Mouse (Mus musculus) testis, adult 2 months (tissue): Measurements from ENCODE around the gene Rbms1.

Experiments used
- CTCF ChIP-seq: fragments of 200-500 bp; IDR thresholded peaks from 2 replicates; pipeline ENCODE4 v1.5.1; 2012; ENCODE audit warnings: low read depth, mild to moderate bottlenecking, inconsistent platforms, low read length, moderate library complexity; ENCODE audit not compliant: control insufficient read depth, insufficient read depth, insufficient replicate concordance
- POLR2A ChIP-seq: fragments of 200-500 bp; IDR thresholded peaks from 2 replicates; pipeline ENCODE4 v1.6.1; 2012; ENCODE audit warnings: low read depth, mild to moderate bottlenecking, inconsistent platforms, low read length, moderate library complexity; ENCODE audit not compliant: control insufficient read depth

DNA sequence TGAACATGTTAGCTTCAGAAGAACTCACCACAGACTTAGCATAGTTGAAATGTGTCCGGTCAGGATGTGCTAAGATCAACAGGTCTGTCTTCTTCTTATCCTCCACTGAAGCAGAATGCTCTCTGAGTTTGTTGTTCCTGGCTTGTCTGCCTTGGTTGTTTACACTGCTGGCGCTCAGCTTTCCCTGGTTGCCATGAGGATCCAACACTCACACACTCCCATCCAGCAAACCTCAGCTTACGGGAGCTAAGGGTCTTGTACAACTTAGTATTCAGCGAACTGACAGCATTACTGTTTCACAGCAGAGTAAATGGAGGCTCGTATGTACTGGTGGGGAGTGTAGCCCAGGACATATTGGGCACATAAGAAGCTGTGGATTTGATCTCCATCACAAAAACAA, 37.9 kb downstream of the Rbms1 start:
- TF ChIP-seq POLR2A (no peak), CTCF (no peak)
